Mouse (Mus musculus) neural tube, embryonic 10.5 days (tissue): ENCODE results near the gene Arid4b.
A peak's percentile ranks its signal among the peaks of the same experiment; 100 is the strongest.

Source experiments
- DNase-seq: peaks from one replicate; pipeline ENCODE4 v3.0.0-alpha.2; 2017; ENCODE audit warnings: low spot score; ENCODE audit errors: extremely low spot score

Arid4b gene

DNA sequence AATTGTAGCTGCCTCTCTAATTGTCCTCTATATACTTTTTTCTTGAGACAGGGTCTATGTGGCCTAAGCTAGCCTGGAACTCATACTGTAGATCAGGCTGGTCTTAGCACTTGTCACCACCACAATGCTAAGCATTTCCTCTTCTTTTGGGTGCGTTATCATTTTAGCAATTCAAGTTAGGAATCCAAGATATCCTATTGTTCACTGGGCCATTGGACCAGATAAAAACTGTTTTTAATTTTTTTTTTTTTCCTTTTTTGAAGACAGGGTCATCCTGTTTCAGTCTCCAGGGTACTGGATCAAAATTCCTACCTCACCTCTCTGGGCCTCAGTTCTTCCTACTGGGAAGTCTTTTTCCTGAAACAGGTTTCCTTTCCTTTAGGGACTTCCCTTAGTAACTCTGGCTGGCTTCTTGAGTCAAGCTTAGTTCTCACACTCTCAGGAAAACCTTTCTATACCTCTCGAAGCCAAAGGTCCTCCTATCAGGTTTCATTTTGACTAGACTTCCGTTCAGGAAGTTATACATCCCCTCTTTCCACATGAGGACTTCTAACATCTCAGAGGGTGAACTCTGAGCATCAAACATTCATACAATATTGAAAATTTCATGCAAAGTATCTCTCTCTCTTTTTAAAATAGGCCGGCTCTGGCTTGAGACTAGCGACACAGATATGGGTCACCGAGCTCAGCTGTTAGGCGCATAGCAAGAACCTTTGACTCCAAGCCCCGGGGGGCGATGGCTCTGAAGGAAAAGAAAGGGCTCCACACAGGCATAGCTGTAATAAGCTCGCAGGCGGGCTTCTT lies 621 bp upstream of the Arid4b start:
- no peak for DNase-seq

DNA sequence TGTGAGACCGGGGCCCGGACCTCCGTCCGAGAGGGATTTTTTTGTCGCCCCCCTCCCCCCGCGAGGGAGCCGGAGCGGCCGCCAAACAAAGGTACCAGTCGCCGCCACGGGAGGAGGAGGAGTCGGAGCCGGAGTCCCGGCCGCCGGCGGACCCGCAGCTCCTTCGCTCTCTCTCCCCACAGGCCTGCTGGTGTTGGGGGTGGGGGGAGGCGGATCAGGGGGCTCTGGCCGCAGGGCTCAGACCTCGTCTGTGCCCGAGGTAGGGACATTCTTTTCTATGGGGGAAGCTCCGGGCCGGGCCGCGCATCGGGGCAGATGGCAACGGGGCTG lies 875 bp downstream of the Arid4b start:
- no peak for DNase-seq

DNA sequence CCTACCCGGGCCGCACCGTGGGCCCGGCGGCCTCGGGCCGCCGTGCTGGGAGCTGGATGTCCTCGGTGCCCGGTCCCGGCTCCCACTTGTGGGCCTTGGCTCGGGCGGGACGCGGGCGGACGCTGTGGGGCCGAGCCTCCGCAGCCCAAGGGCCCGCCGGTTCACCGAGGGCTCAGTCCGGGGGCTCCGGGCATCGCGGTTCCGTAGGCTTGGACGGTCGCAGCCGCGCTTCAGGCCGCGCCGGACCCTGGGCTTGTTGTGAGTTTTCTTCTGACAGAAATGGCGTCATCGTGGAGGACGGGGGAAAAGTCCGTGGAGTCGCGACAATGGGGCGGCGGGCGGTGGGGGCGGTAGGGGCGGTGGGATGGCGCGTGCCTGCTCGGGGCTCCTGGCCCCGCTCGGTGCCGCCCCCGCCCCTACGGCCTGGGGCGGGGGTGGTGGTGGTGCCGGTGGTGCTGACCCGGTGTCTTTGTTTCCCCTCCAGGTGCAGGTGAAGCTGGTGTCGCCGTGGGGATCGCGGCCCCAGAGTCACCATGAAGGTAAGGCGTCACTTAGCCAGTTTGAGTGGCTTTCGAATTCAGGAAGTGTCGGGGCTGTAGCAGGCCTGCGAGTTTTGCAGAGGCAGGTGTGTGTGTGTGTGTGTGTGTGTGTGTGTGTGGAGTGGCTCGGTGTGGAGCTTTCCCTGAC lies 1.5 kb downstream of the Arid4b start:
- DNase-seq, result peak; percentile 61

DNA sequence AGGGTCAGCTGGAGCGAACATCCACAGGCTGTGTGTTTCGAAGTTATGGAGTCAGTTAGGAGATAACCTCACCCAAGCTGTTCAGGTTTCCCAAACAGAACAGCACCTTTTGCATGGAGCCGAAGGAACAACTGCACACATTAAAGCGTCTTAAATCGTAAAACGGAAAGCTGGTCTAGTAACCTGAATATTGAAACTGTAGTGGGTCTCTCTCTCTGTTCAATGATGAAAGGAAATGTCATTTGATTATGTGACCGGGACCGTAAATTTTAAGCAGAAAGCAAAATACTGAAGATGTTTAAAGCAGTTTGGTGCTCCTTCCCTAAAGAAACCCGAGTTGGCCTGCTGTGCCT lies 2.0 kb downstream of the Arid4b start:
- no peak for DNase-seq

DNA sequence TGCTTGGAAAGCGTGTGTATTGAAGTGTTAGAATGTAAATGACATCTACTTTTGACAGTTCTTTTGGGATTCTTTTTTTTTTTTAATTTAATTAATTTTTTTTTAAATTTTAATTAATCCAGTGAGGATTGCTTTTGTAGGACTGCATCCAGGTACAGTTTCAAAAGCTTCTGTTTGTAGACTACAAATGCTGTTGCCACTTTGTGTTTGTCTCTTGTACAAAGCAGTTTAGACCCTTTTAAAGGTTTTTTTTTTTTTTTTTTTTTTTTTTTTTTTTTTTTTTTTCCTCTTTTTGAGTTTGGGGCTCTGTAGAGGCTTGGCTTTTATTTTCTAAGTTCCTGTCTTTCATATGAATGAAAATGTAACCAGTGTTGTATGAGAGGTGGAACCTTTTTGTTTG lies 2.7 kb downstream of the Arid4b start:
- no peak for DNase-seq

DNA sequence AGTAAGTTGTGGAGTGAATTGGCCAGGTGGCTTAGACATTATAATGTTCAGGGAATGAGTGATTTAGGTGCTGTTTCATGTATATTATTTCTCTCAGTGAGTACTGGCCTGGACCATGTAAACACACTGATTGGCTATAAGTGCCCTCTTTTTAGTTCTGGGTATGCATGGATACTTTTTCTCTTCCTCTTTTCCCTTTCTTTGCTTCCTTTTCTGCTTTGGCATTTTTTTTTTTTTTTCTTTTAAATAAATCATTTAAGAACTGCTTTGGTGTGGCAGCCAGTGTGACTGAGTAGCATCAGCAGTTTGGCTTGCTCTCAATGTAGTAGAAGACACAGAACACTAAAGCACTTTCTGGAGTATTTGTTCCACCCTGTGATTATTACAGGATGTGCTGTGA lies 5.0 kb downstream of the Arid4b start:
- no peak for DNase-seq

DNA sequence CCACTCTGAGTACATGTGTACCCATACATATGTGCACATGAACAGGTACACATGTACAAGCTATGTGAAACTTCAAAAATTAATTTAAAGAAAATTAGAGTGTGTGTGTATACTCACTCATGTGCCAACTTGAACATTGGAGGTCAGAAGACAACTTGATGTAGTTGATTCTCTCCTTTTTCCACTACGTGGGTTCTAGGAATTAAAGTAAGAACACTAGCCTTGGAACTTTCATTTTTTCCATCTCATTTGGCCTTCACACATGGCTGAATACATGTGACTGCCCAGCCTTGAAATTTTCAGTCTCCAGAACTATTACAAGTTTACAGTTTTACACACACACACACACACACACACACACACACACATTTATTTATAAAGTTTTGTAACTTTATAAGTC lies 6.3 kb downstream of the Arid4b start:
- no peak for DNase-seq

DNA sequence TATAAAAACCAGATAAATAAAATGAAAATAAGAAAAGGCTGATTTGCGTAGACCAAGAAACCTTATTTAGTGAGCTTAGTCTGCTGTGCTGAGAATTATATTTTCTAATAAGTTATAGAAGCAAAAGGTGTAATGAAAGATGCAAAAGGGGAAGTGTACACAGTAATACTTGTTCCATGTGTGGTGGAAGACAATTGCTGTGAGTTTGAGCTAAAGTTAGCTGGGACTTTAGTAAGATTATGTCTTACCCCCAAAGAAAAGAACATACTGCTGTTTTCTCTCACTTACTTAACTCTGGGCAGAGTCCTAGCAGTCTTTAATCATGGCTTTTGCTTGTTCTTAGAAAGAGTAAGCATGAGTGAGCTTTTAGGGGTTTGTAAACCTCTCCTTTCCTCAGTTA lies 11.3 kb downstream of the Arid4b start:
- DNase-seq, result no peak

DNA sequence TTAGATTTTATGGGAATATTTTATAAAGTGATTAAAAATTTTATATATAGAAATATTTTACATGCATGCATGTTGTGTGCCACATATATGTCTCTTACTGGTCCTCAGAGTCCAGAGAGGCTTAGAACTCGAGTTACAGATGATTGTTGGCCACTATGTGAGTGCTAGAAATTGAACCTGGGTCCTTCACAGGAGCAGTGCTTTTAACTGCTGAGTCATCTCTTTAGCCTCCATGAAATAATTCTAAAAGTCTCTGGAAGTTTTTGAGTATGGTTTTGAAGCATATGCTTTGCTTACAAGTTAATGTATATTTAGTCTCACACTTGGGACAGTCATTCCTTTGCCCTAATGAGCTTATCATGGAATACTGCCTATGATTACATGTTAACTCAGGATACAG lies 12.3 kb downstream of the Arid4b start:
- DNase-seq, result no peak

DNA sequence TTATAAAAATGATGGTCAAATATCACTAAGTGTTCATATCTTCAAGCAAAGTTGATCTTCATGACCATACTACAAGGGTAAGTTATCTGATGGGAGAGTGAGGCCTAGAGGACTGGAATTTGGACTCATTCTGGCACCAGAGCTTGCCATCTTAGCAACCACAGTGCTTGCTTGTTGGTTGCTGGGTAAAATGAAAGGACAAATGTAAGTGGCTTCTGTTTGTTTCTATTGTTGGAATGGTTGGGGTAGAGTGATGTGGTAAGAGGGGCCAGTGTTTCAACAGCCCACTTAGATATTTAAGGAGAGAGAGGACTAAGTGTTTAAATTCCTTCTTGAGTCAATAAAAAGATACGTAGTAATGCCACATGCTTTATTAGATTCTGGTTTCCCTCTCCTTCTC lies 25.6 kb downstream of the Arid4b start:
- DNase-seq, result no peak

DNA sequence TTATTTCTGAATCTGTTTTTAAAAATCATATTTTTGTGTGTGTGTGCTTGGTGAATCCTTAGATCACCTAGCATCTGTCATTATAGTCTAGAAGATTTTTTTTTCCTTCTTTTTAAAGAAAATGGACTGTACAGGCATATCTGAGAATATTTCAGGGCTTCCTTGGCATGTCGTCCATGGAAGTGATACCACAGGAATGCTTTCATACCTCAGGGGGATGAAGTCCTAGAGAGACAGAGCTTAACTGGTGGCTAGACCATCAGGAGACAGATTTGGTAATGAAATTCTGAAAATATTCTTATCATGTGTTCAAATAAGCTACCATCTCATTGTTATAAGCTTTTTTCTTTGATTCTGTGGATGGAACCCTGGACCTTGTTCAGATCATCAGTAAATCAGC lies 40.0 kb downstream of the Arid4b start:
- no peak for DNase-seq

DNA sequence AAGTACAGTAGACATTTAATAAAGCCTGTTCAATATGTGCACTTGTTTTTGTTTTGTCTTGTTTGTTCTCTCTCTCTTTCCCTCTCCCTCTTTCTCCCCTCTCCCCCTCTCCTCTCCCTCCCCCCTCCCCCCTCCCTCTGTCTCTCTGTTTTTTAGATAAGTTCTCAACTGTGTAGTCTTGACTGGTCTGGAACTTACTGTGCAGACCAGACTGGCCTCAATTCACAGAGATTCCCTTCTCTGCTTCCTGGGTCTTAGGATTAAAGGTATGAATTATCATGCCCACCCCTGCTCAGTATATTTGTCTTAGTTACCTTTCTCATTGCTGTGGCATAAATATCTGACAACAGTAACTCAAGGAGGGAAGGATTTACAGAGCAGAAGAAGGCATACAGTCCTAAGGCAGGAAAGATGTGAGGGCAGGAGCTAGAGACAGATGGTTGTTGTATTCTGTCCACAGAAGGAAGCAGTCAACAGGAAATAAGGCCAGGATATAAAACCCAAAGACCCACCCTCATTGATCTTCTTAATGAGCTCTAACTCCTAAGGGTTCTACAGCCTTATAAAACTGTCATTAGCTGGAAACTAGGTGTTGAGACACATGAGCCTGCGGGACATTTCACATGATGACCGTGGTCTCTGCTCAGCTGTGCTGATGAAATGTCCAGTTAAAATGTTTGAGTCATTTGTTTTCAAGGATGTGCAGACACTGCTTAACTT lies 47.3 kb downstream of the Arid4b start:
- DNase-seq, result no peak

DNA sequence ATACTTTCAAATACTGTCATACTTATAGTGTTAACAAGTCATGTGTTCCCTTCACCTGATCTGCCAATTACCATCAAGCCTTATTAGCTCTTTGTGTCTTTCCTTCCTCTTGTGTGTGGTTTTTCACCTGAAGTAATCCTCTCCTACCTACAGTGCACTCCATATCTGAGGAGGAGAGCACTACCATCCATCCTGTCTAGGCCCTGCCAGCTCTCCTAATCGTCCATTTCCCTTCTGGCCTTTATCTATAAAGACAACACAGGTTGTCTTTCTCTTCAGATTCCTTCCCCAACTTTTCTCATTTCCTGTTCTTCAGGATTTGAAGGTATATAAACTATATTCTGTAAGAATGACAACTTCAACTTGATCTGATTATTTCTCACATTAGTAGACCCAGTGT lies 48.1 kb downstream of the Arid4b start:
- no peak for DNase-seq

DNA sequence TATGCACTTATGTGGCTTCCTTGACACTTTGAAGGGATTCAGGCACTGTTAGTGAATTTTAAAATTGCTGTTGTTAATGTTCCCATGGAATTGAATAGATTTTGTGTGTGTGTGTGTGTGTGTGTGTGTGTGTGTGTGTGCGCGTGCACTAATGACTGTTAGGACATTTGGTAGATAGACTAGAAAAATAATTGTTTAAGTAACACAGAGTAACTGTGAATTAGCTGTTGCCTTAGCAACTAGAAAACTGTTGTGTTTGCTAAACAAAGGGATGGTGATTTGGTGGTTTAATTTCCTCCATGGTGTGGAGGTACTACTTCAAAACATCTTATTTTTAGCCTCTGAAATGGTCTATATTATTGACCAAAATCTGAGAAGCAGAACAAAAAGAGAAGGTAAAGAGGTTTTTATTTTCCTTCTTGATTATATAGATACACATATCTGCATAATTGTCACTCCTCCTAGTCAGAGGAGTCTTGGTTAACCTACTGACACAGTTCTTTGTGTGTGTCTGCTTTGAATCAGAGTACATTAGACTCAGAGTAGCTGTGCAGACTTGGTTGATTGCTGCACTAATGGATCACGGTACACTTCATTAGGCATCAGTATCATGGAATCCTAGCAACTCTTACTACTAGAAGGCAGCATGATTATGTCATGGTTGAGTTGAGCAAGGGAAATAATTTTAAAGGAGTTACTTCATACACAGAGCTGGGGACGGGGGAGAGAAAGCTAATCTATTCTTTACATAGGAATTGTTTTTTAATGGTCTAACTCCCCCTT lies 50.9 kb downstream of the Arid4b start:
- no peak for DNase-seq

DNA sequence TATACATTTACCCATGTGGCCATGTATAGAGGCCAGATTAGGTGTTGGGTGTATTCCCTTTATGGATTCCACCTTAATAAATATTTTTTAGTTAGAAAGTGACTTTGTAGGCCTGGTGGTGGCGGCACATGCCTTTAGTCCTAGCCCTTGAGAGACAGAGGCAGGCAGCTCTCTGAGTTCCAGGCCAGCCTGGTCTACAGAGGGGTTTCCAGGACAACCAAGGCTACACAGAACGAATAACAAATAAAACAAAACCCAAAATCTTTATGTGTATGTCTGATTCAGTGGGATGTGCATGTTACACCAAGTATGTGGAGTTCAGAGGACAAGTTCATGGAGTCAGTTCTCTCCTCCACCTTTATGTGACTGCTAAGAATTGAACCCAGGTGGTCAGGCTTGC lies 52.8 kb downstream of the Arid4b start:
- DNase-seq, result no peak

DNA sequence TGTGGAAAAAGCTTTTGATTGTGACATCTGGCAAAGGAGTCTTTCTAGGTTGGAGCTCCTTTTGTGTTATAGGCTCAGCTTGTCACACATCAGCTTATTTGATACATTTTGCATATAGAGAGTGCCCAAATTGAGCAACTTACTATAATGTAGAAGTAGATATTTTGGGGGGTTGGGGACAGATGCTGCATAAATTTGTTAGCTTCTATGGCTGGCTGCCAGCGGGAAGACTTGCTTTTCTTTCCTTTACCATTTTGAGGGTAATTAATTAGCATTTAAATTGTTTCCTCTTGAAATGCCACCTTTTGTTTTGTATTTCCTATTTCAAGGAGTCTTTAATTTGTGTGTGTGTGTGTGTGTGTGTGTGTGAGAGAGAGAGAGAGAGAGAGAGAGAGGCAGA lies 68.6 kb downstream of the Arid4b start:
- DNase-seq, result no peak

DNA sequence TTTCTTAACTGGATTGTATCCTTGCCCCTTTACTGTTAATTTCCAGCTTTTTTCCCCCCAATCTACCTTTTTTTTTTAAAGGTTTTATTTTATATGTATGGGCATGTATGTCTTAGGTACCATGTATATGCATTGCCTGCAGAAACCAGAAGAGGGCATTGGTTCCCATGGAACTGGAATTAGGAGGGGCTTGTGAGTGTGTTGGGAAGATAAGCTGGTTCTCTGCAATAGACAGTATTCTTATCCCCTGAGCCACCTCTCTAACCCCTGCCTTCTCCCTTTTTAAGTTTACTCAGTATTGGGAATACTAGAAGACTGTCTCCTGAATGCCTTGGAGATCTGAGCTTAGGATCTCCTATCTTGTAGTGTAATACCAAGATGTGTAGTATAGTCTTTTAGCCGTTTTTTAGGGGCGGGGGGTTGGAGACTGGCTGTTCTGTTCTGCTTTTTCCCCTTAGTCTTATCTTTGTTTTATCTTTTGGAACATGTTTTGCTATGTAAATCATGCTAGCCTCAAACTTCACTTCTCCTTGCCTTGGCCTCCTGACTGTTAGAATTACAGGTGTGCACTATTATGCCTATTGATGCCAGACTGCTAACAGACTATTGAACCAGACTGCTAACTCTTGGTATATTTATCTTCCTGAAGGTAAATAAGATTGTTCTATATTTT lies 79.4 kb downstream of the Arid4b start:
- no peak for DNase-seq

DNA sequence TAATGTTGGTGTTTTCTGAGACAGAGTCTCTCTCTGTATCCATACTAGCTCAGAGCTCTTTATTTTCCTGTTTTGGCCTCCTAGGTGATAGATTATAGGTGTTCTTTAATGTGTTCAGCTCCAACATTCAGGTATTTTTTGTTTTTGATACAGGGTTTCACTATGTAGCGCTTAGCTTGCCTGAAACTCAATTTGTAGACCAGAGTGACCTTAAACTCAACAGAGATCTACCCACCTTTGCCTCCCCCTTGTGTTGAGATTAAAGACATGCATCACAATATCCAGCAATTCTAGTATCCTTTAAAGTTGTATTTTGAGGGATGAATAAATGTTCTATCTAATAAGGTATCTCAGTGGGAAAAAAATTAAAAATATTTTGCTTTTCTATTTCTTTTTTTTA lies 115.0 kb downstream of the Arid4b start:
- no peak for DNase-seq

DNA sequence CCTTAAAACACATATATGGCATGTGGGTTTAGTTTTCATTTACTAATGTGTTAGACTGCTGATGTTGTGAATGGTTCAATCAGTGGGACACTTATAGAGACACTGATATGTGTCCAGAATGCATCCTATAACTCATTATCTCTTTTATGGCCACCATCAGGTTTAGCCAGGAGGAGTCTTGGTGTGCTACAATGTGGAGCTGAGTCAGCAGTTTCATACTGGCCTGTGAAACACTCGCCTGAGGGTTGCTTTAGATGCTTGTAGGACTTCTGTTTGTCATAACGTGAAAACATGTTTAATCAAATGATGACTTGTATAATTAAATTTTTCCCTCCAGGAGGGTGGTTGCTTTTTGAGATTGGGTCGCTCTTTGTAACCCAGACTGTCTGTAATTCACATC lies 116.6 kb downstream of the Arid4b start:
- no peak for DNase-seq

DNA sequence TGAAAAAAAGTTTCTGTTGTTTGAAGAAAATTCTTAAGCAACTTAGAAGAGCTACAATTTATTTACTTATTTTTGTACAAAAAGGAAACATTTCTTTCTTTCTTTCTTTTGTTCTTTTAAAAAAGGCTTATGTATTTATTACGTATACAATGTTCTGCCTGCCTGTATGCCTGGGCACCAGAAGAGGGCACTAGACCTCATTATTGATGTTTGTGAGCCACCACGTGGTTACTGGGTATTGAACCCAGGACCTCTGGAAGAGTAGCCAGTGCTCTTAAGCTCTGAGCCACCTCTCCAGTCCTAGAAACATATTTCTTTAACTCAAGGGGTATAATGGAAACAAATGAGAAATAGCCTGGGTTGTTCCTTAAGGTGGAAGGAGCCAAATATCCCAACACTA lies 182.9 kb downstream of the Arid4b start:
- no peak for DNase-seq
